Mouse (Mus musculus) spleen, adult 2 months (tissue): ENCODE measurements around the gene Actl6a.

ENCODE experiments used
- CTCF ChIP-seq: fragments of 200-500 bp; IDR thresholded peaks from 2 replicates; pipeline ENCODE4 v1.5.1; 2011; ENCODE audit warnings: mild to moderate bottlenecking, inconsistent platforms; ENCODE audit not compliant: insufficient read depth, insufficient read length, insufficient replicate concordance; ENCODE audit errors: extremely low read depth
- POLR2A ChIP-seq: fragments of 200-500 bp; IDR thresholded peaks from 2 replicates; pipeline ENCODE4 v1.6.1; 2011; ENCODE audit warnings: low read depth, low read length, inconsistent platforms

- TF ChIP-seq POLR2A, result no peak
- TF ChIP-seq CTCF, result no peak
Measured at GRCm38 (mm10) chr3:32660276-32660675, 45.8 kb upstream of the Actl6a start.
